Mouse (Mus musculus) kidney, adult 9 months (tissue): ENCODE data around the gene Fam104a.
"Not testable (repeated sequence)": the region's sequence is repeated elsewhere in the genome, so short reads cannot be mapped to it uniquely, and the experiment has no call there.

ENCODE experiments used
- DNase-seq: peaks from one replicate; pipeline ENCODE4 v3.0.0; 2022

The Fam104a gene

DNA sequence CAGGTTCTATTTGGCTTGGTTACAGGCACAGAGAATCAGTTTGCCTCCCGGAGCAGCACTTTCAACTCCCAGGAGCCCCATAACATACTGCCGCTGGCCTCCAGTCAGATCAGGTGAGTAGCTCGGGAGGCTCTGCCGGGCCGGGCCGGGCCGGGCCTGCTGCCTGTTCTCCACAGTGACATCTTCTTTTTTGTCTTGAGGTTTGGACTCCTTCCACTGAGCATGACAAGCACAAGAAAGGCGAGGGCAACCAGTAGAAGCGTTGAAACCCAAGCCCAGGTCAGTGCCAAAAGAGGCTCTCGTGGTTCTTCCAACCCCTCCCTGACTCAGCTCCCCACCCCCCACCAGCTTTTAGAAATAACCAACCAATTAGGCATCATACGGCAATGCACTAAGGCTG, 23.0 kb downstream of the Fam104a start:
- DNase-seq, result no peak

GRCm38 (mm10) chr11:113660213-113660612, 23.7 kb downstream of the Fam104a start:
- DNase-seq, result not testable (repeated sequence)

GRCm38 (mm10) chr11:113658763-113659162, 25.2 kb downstream of the Fam104a start:
- DNase-seq, result no peak

GRCm38 (mm10) chr11:113658319-113658718, 25.6 kb downstream of the Fam104a start:
- DNase-seq, result peak; percentile 67

DNA sequence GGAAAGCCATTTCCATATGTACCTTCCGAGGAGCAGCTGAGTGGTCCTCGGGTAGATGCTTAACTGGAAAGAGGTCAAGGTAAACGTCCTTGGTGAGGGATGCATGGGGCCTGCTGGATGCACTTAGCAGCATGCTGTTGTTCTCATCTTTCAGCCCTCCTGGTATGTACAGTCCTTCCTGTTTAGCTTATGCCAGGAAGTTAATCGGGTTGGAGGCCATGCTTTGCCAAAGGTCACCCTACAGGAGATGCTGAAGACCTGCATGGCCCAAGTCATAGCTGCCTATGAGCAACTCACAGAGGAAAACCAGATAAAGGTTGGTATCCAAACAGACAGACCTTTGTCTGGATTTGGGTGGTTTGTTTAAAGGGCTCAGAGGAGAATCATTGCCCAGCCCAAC, 26.7 kb downstream of the Fam104a start:
- no peak for DNase-seq

DNA sequence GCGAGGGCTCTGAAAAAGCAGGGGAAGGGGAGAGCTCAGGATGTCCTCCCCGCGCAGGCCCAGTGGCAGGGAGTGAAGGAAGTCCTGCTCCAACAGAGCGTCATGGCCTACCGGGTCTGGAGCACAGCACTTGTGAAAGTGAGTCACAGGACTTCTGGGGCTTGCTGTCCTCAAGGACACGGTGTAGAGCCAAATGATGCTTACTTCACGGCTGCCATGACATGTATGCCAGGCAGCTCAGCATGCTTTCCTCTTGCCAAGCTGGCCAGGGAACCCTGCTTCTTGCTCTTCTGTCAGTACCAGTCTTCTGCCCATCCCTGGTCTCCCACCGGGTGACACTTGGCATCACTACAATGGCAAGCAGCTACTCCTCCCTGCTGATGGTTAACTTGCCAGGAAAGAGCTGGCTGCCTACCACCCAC, 27.4 kb downstream of the Fam104a start:
- DNase-seq, result no peak

GRCm38 (mm10) chr11:113654561-113655270, 29.2 kb downstream of the Fam104a start:
- DNase-seq, result no peak

- DNase-seq, result no peak
Observed at GRCm38 (mm10) chr11:113654105-113654504, 29.9 kb downstream of the Fam104a start.

DNA sequence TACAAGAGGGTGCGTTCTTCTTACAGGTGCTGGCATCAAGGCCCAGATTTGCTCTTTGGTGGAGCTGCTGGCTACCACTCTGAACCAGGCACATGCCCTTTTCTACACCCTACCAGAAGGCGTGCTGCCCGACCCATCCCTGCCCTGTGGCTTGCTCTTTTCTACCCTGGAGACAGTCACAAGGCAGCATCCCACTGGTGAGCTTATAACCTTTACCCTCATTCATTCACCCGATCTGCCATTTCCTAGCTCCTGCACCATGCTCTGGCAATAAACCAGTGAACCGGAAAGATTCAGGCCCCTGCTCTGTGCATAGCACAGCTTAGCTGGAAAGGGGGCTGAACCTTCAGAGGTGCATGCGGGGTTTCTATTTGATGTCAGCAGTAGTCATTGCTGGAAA, 31.4 kb downstream of the Fam104a start:
- peak; percentile 78 for DNase-seq

- peak; percentile 48 for DNase-seq
Observed at GRCm38 (mm10) chr11:113651907-113652273, 32.1 kb downstream of the Fam104a start.

DNA sequence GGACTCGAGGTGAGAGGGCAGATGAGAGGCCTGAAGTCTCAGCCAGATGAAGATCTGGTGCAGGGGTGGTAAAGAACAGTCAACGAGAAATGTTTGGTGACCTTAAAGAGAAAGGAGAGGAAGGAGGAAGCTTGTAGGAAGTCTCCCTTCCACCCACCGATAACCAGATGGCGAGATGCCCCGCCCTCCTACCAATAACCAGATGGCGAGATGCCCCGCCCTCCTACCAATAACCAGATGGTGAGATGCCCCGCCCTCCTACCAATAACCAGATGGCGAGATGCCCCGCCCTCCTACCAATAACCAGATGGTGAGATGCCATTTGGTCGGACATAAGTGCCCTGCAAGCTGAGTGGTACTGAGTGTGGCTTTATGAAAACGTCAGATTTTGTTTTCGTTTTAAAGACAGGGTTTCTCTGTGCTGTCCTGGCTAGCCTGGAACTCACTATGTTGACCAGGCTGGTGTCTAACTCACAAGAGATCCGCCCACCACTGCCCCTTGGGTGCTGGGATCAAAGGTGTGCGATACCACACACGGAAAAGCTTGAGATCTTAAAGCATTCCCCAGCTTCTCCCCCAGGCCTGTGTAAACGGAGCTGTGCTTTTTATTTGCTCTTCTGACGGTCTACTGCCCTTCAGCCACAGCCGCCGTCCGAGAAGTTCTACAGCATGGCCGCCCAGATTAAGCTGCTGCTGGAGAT, 32.6 kb downstream of the Fam104a start:
- DNase-seq, result no peak

- peak; percentile 55 for DNase-seq
Observed at GRCm38 (mm10) chr11:113649353-113650210, 34.4 kb downstream of the Fam104a start, which contains the start of gene Slc39a11. Gene Slc39a11, minus strand, starts transcription at chr11:113650079.

DNA sequence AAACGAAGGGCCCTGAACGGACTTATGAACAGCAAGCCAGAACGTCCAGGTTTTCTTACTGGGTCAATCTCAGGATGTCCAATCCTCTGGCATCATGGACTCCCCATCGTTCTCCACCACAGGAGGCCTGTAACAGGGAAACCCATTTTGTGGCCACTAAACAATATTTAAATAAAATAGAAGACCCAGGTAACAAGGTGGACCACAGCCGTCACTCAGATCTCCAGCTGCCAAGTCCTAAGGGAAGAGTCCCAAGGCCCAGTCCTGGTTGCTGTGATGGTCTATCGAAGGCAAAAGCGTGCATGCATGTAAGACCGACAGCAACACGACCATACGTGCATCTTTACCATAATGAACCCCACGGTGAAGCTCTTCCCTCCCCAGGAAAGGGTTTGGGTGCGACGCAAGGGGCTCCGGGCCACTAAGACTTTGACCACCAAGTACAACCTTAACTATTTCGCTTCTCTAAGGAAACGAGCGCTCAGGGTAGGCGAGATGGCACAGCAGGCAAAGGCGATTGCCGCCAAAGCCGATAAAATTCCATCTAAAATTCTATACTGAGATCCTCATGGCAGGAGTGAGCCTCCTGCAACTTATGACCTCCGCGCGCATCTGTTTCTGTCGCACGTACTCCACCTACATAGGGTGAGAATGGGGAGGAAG, 35.1 kb downstream of the Fam104a start, which contains the start of gene Cog1:
Gene Cog1 (plus strand): TSS at position 480 of the 663 bp plus-strand sequence.
- DNase-seq, result no peak

DNA sequence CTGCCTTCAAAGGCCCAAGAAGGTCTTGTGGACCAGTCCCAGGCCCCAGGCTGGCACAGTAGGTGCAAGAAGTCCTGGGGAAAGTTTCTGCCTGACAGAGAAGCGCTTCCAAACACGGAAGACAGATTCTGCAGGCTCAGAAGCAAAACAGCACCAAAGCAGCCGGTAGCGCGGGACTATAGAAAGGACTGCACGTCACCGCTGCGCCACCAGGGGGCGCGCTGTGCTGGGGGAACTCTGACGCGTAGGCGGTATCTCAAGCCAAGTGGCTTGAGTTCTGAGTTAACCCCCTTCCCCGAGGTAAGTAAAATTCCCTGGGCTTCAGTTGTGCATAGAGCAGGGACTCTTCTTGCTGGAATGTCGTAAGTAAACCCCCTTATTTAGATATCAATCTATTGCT, 35.8 kb downstream of the Fam104a start:
- DNase-seq, result peak; percentile 79

- no peak for DNase-seq
Observed at GRCm38 (mm10) chr11:113645181-113645580, 38.8 kb downstream of the Fam104a start.

DNA sequence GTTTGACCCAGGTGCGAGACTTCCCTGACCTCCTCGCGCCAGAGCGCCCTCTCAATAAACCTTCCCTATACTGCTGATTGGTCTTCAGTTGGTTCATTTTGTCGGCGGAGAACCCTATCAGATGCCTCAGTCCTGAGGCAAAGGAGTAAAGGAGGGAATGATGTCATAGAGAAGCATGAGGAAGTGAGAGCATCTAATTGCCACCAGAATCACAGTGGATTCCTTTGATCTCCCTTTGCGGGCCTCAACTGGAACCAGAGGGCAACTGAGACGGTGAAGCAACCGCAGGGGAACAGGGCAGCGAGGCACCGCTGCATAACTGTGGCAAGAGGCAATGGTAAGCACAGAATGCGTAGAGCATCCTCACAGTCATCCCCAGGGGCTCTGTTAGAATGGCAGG, 45.3 kb downstream of the Fam104a start:
- no peak for DNase-seq

GRCm38 (mm10) chr11:113634699-113635121, 49.2 kb downstream of the Fam104a start:
- no peak for DNase-seq

- DNase-seq, result no peak
Observed at GRCm38 (mm10) chr11:113633398-113633797, 50.6 kb downstream of the Fam104a start.

- no peak for DNase-seq
Observed at GRCm38 (mm10) chr11:113632303-113632702, 51.7 kb downstream of the Fam104a start.

DNA sequence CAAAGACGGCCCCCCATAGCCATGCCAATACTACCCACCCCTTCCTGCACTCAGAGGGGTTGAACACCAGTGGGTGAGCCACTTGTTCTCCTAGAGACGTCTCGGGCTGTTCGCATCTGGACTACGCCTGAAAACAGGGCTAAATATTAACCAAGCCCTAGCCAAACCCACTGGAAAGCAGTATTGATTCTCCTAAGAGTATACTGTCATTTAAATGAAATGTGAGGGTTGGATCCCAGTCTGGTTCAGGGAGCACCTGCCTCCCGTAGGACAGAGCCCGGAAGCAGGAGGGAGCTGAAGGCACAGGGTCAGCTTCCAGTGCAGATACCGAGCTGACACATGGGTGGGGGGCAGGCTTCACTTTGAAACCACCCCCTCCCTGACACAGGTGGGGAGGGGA, 52.1 kb downstream of the Fam104a start:
- no peak for DNase-seq

DNA sequence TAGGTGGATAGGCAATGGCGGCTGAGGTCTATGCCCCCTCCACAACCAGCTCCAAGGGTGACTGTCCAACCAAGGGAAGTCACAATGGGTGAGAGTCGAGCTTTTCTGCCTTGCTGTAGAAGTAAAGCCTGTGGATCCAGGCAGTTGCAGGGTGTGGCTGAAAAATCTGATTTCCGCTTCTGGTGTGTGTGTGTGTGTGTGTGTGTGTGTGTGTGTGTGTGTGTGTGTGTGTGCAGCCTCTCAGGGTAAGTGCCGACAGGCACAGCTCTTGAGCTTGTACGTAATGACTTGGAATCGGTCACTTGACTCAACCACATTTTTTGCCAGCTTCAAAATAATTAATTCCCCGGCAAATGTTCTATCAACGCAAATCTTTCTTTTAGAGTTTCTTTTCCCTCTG, 52.7 kb downstream of the Fam104a start:
- no peak for DNase-seq

DNA sequence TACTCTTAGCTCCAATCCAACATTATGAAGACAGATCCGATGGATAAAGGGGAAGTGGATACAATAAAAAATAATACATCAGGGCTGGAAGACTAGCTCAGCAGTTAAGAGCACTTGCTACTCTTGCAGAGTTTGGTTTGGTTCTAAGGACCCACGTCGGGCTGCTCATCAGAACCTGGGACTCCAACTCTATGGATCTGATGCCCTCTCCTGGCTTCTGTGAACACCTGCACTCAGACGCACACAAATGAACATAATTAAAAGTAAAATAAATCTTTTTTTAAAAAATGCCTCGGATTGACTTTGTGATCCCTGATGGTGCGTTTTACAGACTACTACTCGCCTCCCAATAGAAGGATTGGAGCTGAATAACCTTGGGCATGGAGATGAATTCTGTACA, 53.3 kb downstream of the Fam104a start:
- DNase-seq, result no peak

- DNase-seq, result no peak
Observed at GRCm38 (mm10) chr11:113627785-113628184, 56.2 kb downstream of the Fam104a start.
